ENCODE assay signal across 10 mouse cellular contexts in the genomic region with DNA sequence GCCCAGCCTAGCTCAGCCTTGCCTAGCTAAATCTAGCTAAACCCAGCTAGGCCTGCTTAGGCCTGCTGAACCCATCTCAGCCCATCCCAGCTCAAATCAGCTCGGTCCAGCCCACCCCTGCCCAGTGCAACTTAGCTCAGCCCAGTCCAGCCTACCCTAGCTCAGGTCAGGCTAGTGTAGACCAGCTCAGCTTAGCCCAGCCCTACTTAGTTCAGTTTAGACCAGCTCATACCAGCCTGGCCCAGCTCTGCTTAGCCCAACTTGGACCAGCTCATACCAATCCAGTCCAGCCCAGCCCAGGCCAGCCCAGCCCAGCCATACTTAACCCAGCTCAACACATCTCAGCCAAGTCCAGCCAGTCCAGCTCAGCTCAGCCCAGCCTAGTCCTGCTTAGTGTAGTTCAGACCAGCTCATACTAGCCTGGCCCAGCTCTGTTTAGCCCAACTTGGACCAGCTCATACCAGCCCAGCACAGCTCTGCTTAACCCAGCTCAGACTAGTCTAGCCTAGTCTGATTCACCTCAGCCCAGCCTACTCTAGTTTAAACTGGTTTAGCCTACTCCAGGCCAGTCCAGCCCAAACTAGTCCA.
DNase-seq lines count a peak whose midpoint lies in the region; ATAC-seq and TF ChIP-seq lines count a peak whose summit lies in the region.
"Had no signal": no experiment of that assay in that cellular context is flagged by ENCODE, and none has a peak within 500 bp of the region (broad histone marks: within the 10 kb centered on the region; RNA-seq: fewer than 3 reads in every experiment).

No protein-coding gene starts in this region.

- no peak overlapping the region for H3K4me3 ChIP-seq in heart, embryonic 12.5 days
- H3K4me3 ChIP-seq in forebrain, postnatal 0 days (ENCODE audit: low read depth, low read length): no peak overlapping the region
- H3K4me3 ChIP-seq in liver, embryonic 15.5 days (replicated peaks): no peak overlapping the region
- H3K4me3 ChIP-seq: erythroblast, embryonic 14.5 days; heart, embryonic 10.5 days had no signal

- DNase-seq in heart, postnatal 14 days: no peak
- DNase-seq in 3T3-L1 (ENCODE audit: low read depth, low spot score): peak; percentile 29
- no peak for DNase-seq in forebrain, postnatal 0 days
- DNase-seq in left cerebral cortex, adult 9 months (ENCODE audit: low spot score in 2 of 2): no peak
- DNase-seq in cerebellum, postnatal 4 days (ENCODE audit: low spot score in 2 of 2): no peak
- DNase-seq in adrenal gland, postnatal 25 days: no peak

- no peak overlapping the region for H3K27ac ChIP-seq in heart, embryonic 12.5 days (ENCODE audit: poor library complexity, severe bottlenecking)
- no peak overlapping the region for H3K27ac ChIP-seq in forebrain, postnatal 0 days (ENCODE audit: low read depth, low read length)
- H3K27ac ChIP-seq in liver, embryonic 15.5 days (replicated peaks): no peak overlapping the region
- H3K27ac ChIP-seq: heart, embryonic 10.5 days had no signal

- 52% methylated on average over 1 of the region's 1 CpGs for WGBS in heart, embryonic 12.5 days
- WGBS in forebrain, postnatal 0 days: 79% methylated on average over 1 of the region's 1 CpGs
- 45% methylated on average over 1 of the region's 1 CpGs for WGBS in liver, embryonic 15.5 days (ENCODE audit: insufficient replicate concordance)

- no peaks in the 10 kb centered on the region for H3K36me3 ChIP-seq in heart, embryonic 12.5 days
- H3K36me3 ChIP-seq in forebrain, postnatal 0 days (ENCODE audit: insufficient read depth): no peaks in the 10 kb centered on the region
- no peaks in the 10 kb centered on the region for H3K36me3 ChIP-seq in liver, embryonic 15.5 days (replicated peaks)
- H3K36me3 ChIP-seq: heart, embryonic 10.5 days had no signal

- H3K27me3 ChIP-seq in heart, embryonic 12.5 days (replicated peaks): no peaks in the 10 kb centered on the region
- H3K27me3 ChIP-seq in forebrain, postnatal 0 days (ENCODE audit: insufficient read depth, low read length): no peaks in the 10 kb centered on the region
- no peaks in the 10 kb centered on the region for H3K27me3 ChIP-seq in liver, embryonic 15.5 days

- H3K4me1 ChIP-seq in heart, embryonic 12.5 days (replicated peaks): no peaks in the 10 kb centered on the region
- H3K4me1 ChIP-seq in forebrain, postnatal 0 days (ENCODE audit: insufficient read depth): no peaks in the 10 kb centered on the region
- H3K4me1 ChIP-seq in liver, embryonic 15.5 days (replicated peaks): no peaks in the 10 kb centered on the region
- H3K4me1 ChIP-seq: heart, embryonic 10.5 days had no signal

- peak; percentile 24; the same call in 1 of the 2 replicates for ATAC-seq in heart, embryonic 12.5 days (ENCODE audit: insufficient number of reproducible peaks, low FRiP score)
- peak; percentile 10; the same call in 1 of the 2 replicates for ATAC-seq in forebrain, postnatal 0 days
- ATAC-seq in liver, embryonic 15.5 days (ENCODE audit: insufficient read depth): peak; percentile 45

- no peaks in the 10 kb centered on the region for H3K9me3 ChIP-seq in heart, embryonic 12.5 days (replicated peaks)
- H3K9me3 ChIP-seq in forebrain, postnatal 0 days (ENCODE audit: low read length): no peaks in the 10 kb centered on the region
- H3K9me3 ChIP-seq in liver, embryonic 15.5 days (replicated peaks): no peaks in the 10 kb centered on the region
- H3K9me3 ChIP-seq: heart, embryonic 10.5 days had no signal

- intact Hi-C loops in heart, postnatal 14 days (cut with DNase I): no loop called here

- no peak for TF ChIP-seq CTCF in forebrain, postnatal 0 days (IDR thresholded peaks at IDR 0.05; ENCODE audit: low read depth)

- no peak overlapping the region for H3K4me2 ChIP-seq in heart, embryonic 12.5 days
- no peak overlapping the region for H3K4me2 ChIP-seq in forebrain, postnatal 0 days (ENCODE audit: low read depth)
- H3K4me2 ChIP-seq in liver, embryonic 15.5 days: no peak overlapping the region

- H3K9ac ChIP-seq in heart, embryonic 12.5 days: no peak overlapping the region
- no peak overlapping the region for H3K9ac ChIP-seq in forebrain, postnatal 0 days
- H3K9ac ChIP-seq in liver, embryonic 15.5 days: no peak overlapping the region
